Mouse (Mus musculus): ENCODE measurements around the gene Gm21293.
"Not testable (repeated sequence)": the region's sequence is repeated elsewhere in the genome, so short reads cannot be mapped to it uniquely, and the experiment has no call there.

Gm21293 gene

GRCm38 (mm10) chr10:104142687-104143086 lies at the start of gene Gm21293:
Gm21293 (plus strand) TSS chr10:104142987.
- not testable (repeated sequence) for DNase-seq

GRCm38 (mm10) chr10:104110044-104110443 lies 32.7 kb upstream of the Gm21293 start:
- no peak for DNase-seq

- DNase-seq, result no peak
Measured at GRCm38 (mm10) chr10:104118312-104118711, 24.5 kb upstream of the Gm21293 start.

GRCm38 (mm10) chr10:104151197-104151596 lies 8.4 kb downstream of the Gm21293 start, which contains the start of gene Gm6763:
Gm6763 (plus strand) TSS chr10:104151497.
- DNase-seq, result not testable (repeated sequence)

GRCm38 (mm10) chr10:104159706-104160105 lies 16.9 kb downstream of the Gm21293 start, which contains the start of gene Gm8764:
Gm8764 (plus strand) TSS chr10:104160006.
- DNase-seq, result not testable (repeated sequence)

GRCm38 (mm10) chr10:104168215-104168614 lies 25.4 kb downstream of the Gm21293 start, which contains the start of gene Gm21304:
Gm21304 (plus strand) TSS chr10:104168515.
- not testable (repeated sequence) for DNase-seq

GRCm38 (mm10) chr10:104176724-104177123 lies 33.9 kb downstream of the Gm21293 start, which contains the start of gene Gm21312:
Gm21312 (plus strand) TSS chr10:104177024.
- DNase-seq, result not testable (repeated sequence)

GRCm38 (mm10) chr10:104185233-104185632 lies 42.4 kb downstream of the Gm21293 start, which contains the start of gene Gm20765:
Gm20765 (plus strand) TSS chr10:104185533.
- DNase-seq, result not testable (repeated sequence)

- DNase-seq, result not testable (repeated sequence)
Measured at GRCm38 (mm10) chr10:104193742-104194141, 51.0 kb downstream of the Gm21293 start, which contains the start of gene Gm4340. Gm4340 (plus strand) TSS chr10:104194042.
